Mouse (Mus musculus) 3T3-L1 (cell line): ENCODE data around the gene Ints11.

ENCODE experiments used
- DNase-seq: peaks from one replicate; pipeline ENCODE4 v3.0.0-alpha.2; 2015; ENCODE audit warnings: low read depth, low spot score

Gene Ints11

GRCm38 (mm10) chr4:155847591-155848352, 21.6 kb upstream of the Ints11 start:
- DNase-seq = peak; percentile 49

GRCm38 (mm10) chr4:155848434-155849095, 20.8 kb upstream of the Ints11 start:
- DNase-seq = no peak

- DNase-seq = no peak
Measured at GRCm38 (mm10) chr4:155849391-155849790, 20.0 kb upstream of the Ints11 start.

- no peak for DNase-seq
Measured at GRCm38 (mm10) chr4:155849792-155850451, 19.4 kb upstream of the Ints11 start.

GRCm38 (mm10) chr4:155851368-155851767, 18.0 kb upstream of the Ints11 start:
- DNase-seq = peak; percentile 43

GRCm38 (mm10) chr4:155851951-155852411, 17.4 kb upstream of the Ints11 start:
- peak; percentile 37 for DNase-seq

GRCm38 (mm10) chr4:155853421-155853820, 15.9 kb upstream of the Ints11 start:
- no peak for DNase-seq

- no peak for DNase-seq
Measured at GRCm38 (mm10) chr4:155854991-155855390, 14.4 kb upstream of the Ints11 start.

GRCm38 (mm10) chr4:155856071-155856470, 13.3 kb upstream of the Ints11 start:
- DNase-seq = no peak

GRCm38 (mm10) chr4:155856881-155857280, 12.5 kb upstream of the Ints11 start:
- no peak for DNase-seq

- DNase-seq = peak; percentile 43
Measured at GRCm38 (mm10) chr4:155859318-155859717, 10.0 kb upstream of the Ints11 start.

GRCm38 (mm10) chr4:155861787-155862186, 7.6 kb upstream of the Ints11 start:
- DNase-seq = no peak

- no peak for DNase-seq
Measured at GRCm38 (mm10) chr4:155863001-155863400, 6.3 kb upstream of the Ints11 start, which contains the start of gene Tas1r3. TSS of gene Tas1r3 (minus strand) at chr4:155863362.

- peak; percentile 68 for DNase-seq
Measured at GRCm38 (mm10) chr4:155868614-155869298, 590 bp upstream of the Ints11 start.

GRCm38 (mm10) chr4:155871404-155871803, 2.1 kb downstream of the Ints11 start:
- DNase-seq = peak; percentile 79

- DNase-seq = no peak
Measured at GRCm38 (mm10) chr4:155883587-155883986, 14.2 kb downstream of the Ints11 start.

- DNase-seq = no peak
Measured at GRCm38 (mm10) chr4:155886330-155886729, 17.0 kb downstream of the Ints11 start.

GRCm38 (mm10) chr4:155887674-155888073, 18.3 kb downstream of the Ints11 start:
- DNase-seq = no peak

- no peak for DNase-seq
Measured at GRCm38 (mm10) chr4:155888181-155888580, 18.8 kb downstream of the Ints11 start.

- DNase-seq = no peak
Measured at GRCm38 (mm10) chr4:155889316-155889715, 20.0 kb downstream of the Ints11 start.

- peak; percentile 18 for DNase-seq
Measured at GRCm38 (mm10) chr4:155891011-155891471, 21.7 kb downstream of the Ints11 start.
